30 mouse cellular contexts compared by ENCODE assay signal in genomic region chr3:88361096-88361495, GRCm38 (mm10). TPM values are rescaled to one million over a fixed set of nuclear protein-coding genes. Genes with fewer than 3 reads are reported as not detected.
DNase-seq lines count a peak whose midpoint lies in the region; ATAC-seq and TF ChIP-seq lines count a peak whose summit lies in the region.
"Had no signal": no experiment of that assay in that cellular context is flagged by ENCODE, and none has a peak within 500 bp of the region (broad histone marks: within the 10 kb centered on the region; RNA-seq: fewer than 3 reads in every experiment).

No protein-coding gene starts in this region.

- H3K4me2 ChIP-seq in hindbrain, postnatal 0 days (ENCODE audit: low read depth, low read length) = no peak overlapping the region
- no peak overlapping the region for H3K4me2 ChIP-seq in hindbrain, embryonic 14.5 days (replicated peaks)
- no peak overlapping the region for H3K4me2 ChIP-seq in neural tube, embryonic 11.5 days (ENCODE audit: low read depth)
- no peak overlapping the region for H3K4me2 ChIP-seq in neural tube, embryonic 15.5 days
- H3K4me2 ChIP-seq: hindbrain, embryonic 13.5 days; limb, embryonic 15.5 days; lung, embryonic 14.5 days; midbrain, embryonic 13.5 days had no signal

- no peaks in the 10 kb centered on the region for H3K9me3 ChIP-seq in hindbrain, postnatal 0 days (ENCODE audit: low read length)
- H3K9me3 ChIP-seq in hindbrain, embryonic 14.5 days (ENCODE audit: control insufficient read depth, low read length) = no peaks in the 10 kb centered on the region
- no peaks in the 10 kb centered on the region for H3K9me3 ChIP-seq in neural tube, embryonic 11.5 days (ENCODE audit: control insufficient read depth, low read length)
- no peaks in the 10 kb centered on the region for H3K9me3 ChIP-seq in neural tube, embryonic 15.5 days (replicated peaks)
- H3K9me3 ChIP-seq: forebrain, embryonic 10.5 days; hindbrain, embryonic 13.5 days; limb, embryonic 15.5 days; midbrain, embryonic 13.5 days had no signal

- no peak overlapping the region for H3K4me3 ChIP-seq in hindbrain, postnatal 0 days (ENCODE audit: low read length)
- H3K4me3 ChIP-seq in hindbrain, embryonic 14.5 days (replicated peaks; ENCODE audit: low read length) = no peak overlapping the region
- no peak overlapping the region for H3K4me3 ChIP-seq in neural tube, embryonic 11.5 days (ENCODE audit: low read depth, low read length)
- no peak overlapping the region for H3K4me3 ChIP-seq in neural tube, embryonic 15.5 days (replicated peaks)
- H3K4me3 ChIP-seq: forebrain, embryonic 10.5 days; hindbrain, embryonic 13.5 days; limb, embryonic 15.5 days; megakaryocyte, embryonic 14.5 days; midbrain, embryonic 13.5 days had no signal

- no peak for DNase-seq in hindbrain, postnatal 0 days (ENCODE audit: low spot score)
- no peak for DNase-seq in hindbrain, embryonic 14.5 days (ENCODE audit: low spot score)
- DNase-seq in neural tube, embryonic 11.5 days (ENCODE audit: low spot score) = peak; percentile 10
- peak; percentile 56 for DNase-seq in thymus, postnatal 14 days
- no peak for DNase-seq in adrenal gland, postnatal 10 days
- DNase-seq in urinary bladder, adult 18-20 months (ENCODE audit: low spot score in 2 of 2) = no peak
- DNase-seq: adrenal gland, adult 2 months; gastrocnemius, postnatal 36 days; kidney, adult 2 months; kidney, postnatal 25 days; layer of hippocampus, adult 9-11 months; left cerebral cortex, postnatal 4 days; lung, embryonic 14.5 days; lung, postnatal 36 days; retina, postnatal 1 day; right cerebral cortex, postnatal 25 days; spleen, adult 18-20 months had no signal

- H3K4me1 ChIP-seq in hindbrain, postnatal 0 days (ENCODE audit: insufficient read depth, low read length) = no peaks in the 10 kb centered on the region
- no peaks in the 10 kb centered on the region for H3K4me1 ChIP-seq in hindbrain, embryonic 14.5 days (replicated peaks; ENCODE audit: control insufficient read depth, insufficient read depth, low read length)
- no peaks in the 10 kb centered on the region for H3K4me1 ChIP-seq in neural tube, embryonic 11.5 days (ENCODE audit: control insufficient read depth, insufficient read depth, low read length)
- H3K4me1 ChIP-seq in neural tube, embryonic 15.5 days = 0 out of 2 replicates have a peak, but pooled peaks cover 2% of the 10 kb centered on the region

- no peaks in the 10 kb centered on the region for H3K27me3 ChIP-seq in hindbrain, postnatal 0 days (ENCODE audit: insufficient read depth, low read length)
- H3K27me3 ChIP-seq in hindbrain, embryonic 14.5 days (ENCODE audit: control insufficient read depth, insufficient read depth, low read length) = peaks cover 4% of the 10 kb centered on the region; the same call in 1 of the 2 replicates
- peaks cover 15% of the 10 kb centered on the region for H3K27me3 ChIP-seq in neural tube, embryonic 11.5 days (ENCODE audit: control insufficient read depth, insufficient read depth, low read length)
- H3K27me3 ChIP-seq in neural tube, embryonic 15.5 days (replicated peaks) = peaks cover 17% of the 10 kb centered on the region

- H3K36me3 ChIP-seq in hindbrain, postnatal 0 days (ENCODE audit: insufficient read depth, low read length) = peaks cover 54% of the 10 kb centered on the region
- peaks cover 76% of the 10 kb centered on the region for H3K36me3 ChIP-seq in hindbrain, embryonic 14.5 days (replicated peaks; ENCODE audit: control insufficient read depth, insufficient read depth)
- H3K36me3 ChIP-seq in neural tube, embryonic 11.5 days (ENCODE audit: control insufficient read depth, insufficient read depth, low read length) = peaks cover 34% of the 10 kb centered on the region
- peaks cover 66% of the 10 kb centered on the region for H3K36me3 ChIP-seq in neural tube, embryonic 15.5 days

- no peak for ATAC-seq in hindbrain, postnatal 0 days
- no peak for ATAC-seq in hindbrain, embryonic 14.5 days (ENCODE audit: low FRiP score)
- no peak for ATAC-seq in neural tube, embryonic 11.5 days (ENCODE audit: insufficient read depth, low FRiP score, low TSS enrichment)
- no peak for ATAC-seq in neural tube, embryonic 15.5 days (ENCODE audit: low FRiP score)
- ATAC-seq: midbrain, embryonic 13.5 days had no signal

- no peak overlapping the region for H3K9ac ChIP-seq in hindbrain, postnatal 0 days (replicated peaks; ENCODE audit: low read length)
- H3K9ac ChIP-seq in hindbrain, embryonic 14.5 days = no peak overlapping the region
- H3K9ac ChIP-seq in neural tube, embryonic 11.5 days (ENCODE audit: low read length) = no peak overlapping the region
- no peak overlapping the region for H3K9ac ChIP-seq in neural tube, embryonic 15.5 days (replicated peaks)
- H3K9ac ChIP-seq: hindbrain, embryonic 13.5 days; limb, embryonic 15.5 days; lung, embryonic 14.5 days; midbrain, embryonic 13.5 days had no signal

- 77% methylated on average over 6 of the region's 6 CpGs for WGBS in hindbrain, postnatal 0 days
- 86% methylated on average over 6 of the region's 6 CpGs for WGBS in hindbrain, embryonic 14.5 days
- 84% methylated on average over 6 of the region's 6 CpGs for WGBS in neural tube, embryonic 11.5 days
- WGBS in neural tube, embryonic 15.5 days = 70% methylated on average over 6 of the region's 6 CpGs

- H3K27ac ChIP-seq in hindbrain, postnatal 0 days = peak overlapping the region; percentile 68; the same call in 1 of the 2 replicates
- no peak overlapping the region for H3K27ac ChIP-seq in hindbrain, embryonic 14.5 days
- H3K27ac ChIP-seq in neural tube, embryonic 11.5 days (ENCODE audit: low read depth, low read length) = no peak overlapping the region
- H3K27ac ChIP-seq in neural tube, embryonic 15.5 days (replicated peaks) = no peak overlapping the region
- H3K27ac ChIP-seq: forebrain, embryonic 10.5 days; hindbrain, embryonic 13.5 days; limb, embryonic 15.5 days; midbrain, embryonic 13.5 days had no signal

- TF ChIP-seq CTCF in hindbrain, postnatal 0 days (IDR thresholded peaks at IDR 0.05; ENCODE audit: low read depth) = no peak

RNA-seq across cellular contexts. Expression of gene Paqr6, which starts 3.3 kb away (rescaled TPM):
- 8.3 and 10.1 TPM in 2 replicates for total RNA-seq in hindbrain, postnatal 0 days (2014; rRNA removed)
- 8.6 and 10.3 TPM in 2 replicates for polyA plus RNA-seq in hindbrain, postnatal 0 days (2015; fragmentation: Nextera tagmentation; extraction: Ambion mirVana)
- 0.94 and 1.1 TPM in 2 replicates for polyA plus RNA-seq in hindbrain, embryonic 14.5 days (2014; fragmentation: Nextera tagmentation; extraction: Ambion mirVana)
- 1.1 and 1.2 TPM in 2 replicates for polyA plus RNA-seq in neural tube, embryonic 11.5 days (2014; fragmentation: Nextera tagmentation; extraction: Ambion mirVana)
- polyA plus RNA-seq in neural tube, embryonic 15.5 days (2015; fragmentation: Nextera tagmentation; extraction: Ambion mirVana) = 1.6 and 2.5 TPM in 2 replicates
- total RNA-seq in adrenal gland, postnatal 10 days (2021) = 1 to 10 TPM; 2.7 to 4.2 TPM
- total RNA-seq: MEL; monocyte, adult 5-6 weeks had no signal

RNA-seq across cellular contexts. Expression of gene Bglap3, which starts 11.4 kb away (rescaled TPM):
- not detected in 2 replicates for total RNA-seq in hindbrain, postnatal 0 days (2014; rRNA removed)
- 0.15 TPM in 1 of 2 replicates, not detected in the other for polyA plus RNA-seq in hindbrain, postnatal 0 days (2015; fragmentation: Nextera tagmentation; extraction: Ambion mirVana)
- polyA plus RNA-seq in hindbrain, embryonic 14.5 days (2014; fragmentation: Nextera tagmentation; extraction: Ambion mirVana) = 0.20 TPM in 1 of 2 replicates, not detected in the other
- polyA plus RNA-seq in neural tube, embryonic 11.5 days (2014; fragmentation: Nextera tagmentation; extraction: Ambion mirVana) = 0.31 TPM in 1 of 2 replicates, not detected in the other
- 0.15 and 0.28 TPM in 2 replicates for polyA plus RNA-seq in neural tube, embryonic 15.5 days (2015; fragmentation: Nextera tagmentation; extraction: Ambion mirVana)
- 10 to 100 TPM in 1 of 2 experiments, under 1 TPM in 1; 0.67 to 16.9 TPM for total RNA-seq in adrenal gland, postnatal 10 days (2021)
- total RNA-seq: gastrocnemius, postnatal 36 days; MEL; monocyte, adult 5-6 weeks had no signal
- polyA plus RNA-seq: adrenal gland, adult 2 months; heart, postnatal 0 days; hindbrain, embryonic 13.5 days; midbrain, embryonic 13.5 days had no signal

RNA-seq across cellular contexts. Expression of gene Bglap2, which starts 17.4 kb away (rescaled TPM):
- not detected in 2 replicates for total RNA-seq in hindbrain, postnatal 0 days (2014; rRNA removed)
- not detected in 2 replicates for polyA plus RNA-seq in hindbrain, postnatal 0 days (2015; fragmentation: Nextera tagmentation; extraction: Ambion mirVana)
- not detected in 2 replicates for polyA plus RNA-seq in hindbrain, embryonic 14.5 days (2014; fragmentation: Nextera tagmentation; extraction: Ambion mirVana)
- polyA plus RNA-seq in neural tube, embryonic 11.5 days (2014; fragmentation: Nextera tagmentation; extraction: Ambion mirVana) = not detected in 2 replicates
- not detected in 2 replicates for polyA plus RNA-seq in neural tube, embryonic 15.5 days (2015; fragmentation: Nextera tagmentation; extraction: Ambion mirVana)
- 10 to 100 TPM in 1 of 2 experiments, not detected in 1; 24.0 TPM for total RNA-seq in adrenal gland, postnatal 10 days (2021)
- total RNA-seq: gastrocnemius, postnatal 36 days; left cerebral cortex, postnatal 4 days; MEL; monocyte, adult 5-6 weeks had no signal
- polyA plus RNA-seq: cortical plate, adult 2 months; embryonic facial prominence, embryonic 11.5 days; forebrain, embryonic 10.5 days; heart, postnatal 0 days; hindbrain, embryonic 13.5 days; intestine, embryonic 14.5 days; kidney, adult 2 months; lung, embryonic 14.5 days; midbrain, embryonic 13.5 days had no signal

RNA-seq across cellular contexts. Expression of gene Bglap, which starts 23.2 kb away (rescaled TPM):
- total RNA-seq in hindbrain, postnatal 0 days (2014; rRNA removed) = not detected in 2 replicates
- not detected in 2 replicates for polyA plus RNA-seq in hindbrain, postnatal 0 days (2015; fragmentation: Nextera tagmentation; extraction: Ambion mirVana)
- polyA plus RNA-seq in hindbrain, embryonic 14.5 days (2014; fragmentation: Nextera tagmentation; extraction: Ambion mirVana) = not detected in 2 replicates
- not detected in 2 replicates for polyA plus RNA-seq in neural tube, embryonic 11.5 days (2014; fragmentation: Nextera tagmentation; extraction: Ambion mirVana)
- not detected in 2 replicates for polyA plus RNA-seq in neural tube, embryonic 15.5 days (2015; fragmentation: Nextera tagmentation; extraction: Ambion mirVana)
- total RNA-seq in adrenal gland, postnatal 10 days (2021) = 100 to 1,000 TPM in 1 of 2 experiments, 1 to 10 TPM in 1; 1.6 to 106 TPM
- total RNA-seq: gastrocnemius, postnatal 36 days; left cerebral cortex, adult 18-20 months; left cerebral cortex, postnatal 4 days; MEL; monocyte, adult 5-6 weeks had no signal
- polyA plus RNA-seq: adrenal gland, adult 2 months; cortical plate, adult 2 months; embryonic facial prominence, embryonic 11.5 days; heart, postnatal 0 days; hindbrain, embryonic 13.5 days; kidney, adult 2 months; lung, embryonic 14.5 days; midbrain, embryonic 13.5 days had no signal

RNA-seq across cellular contexts. Expression of gene Smg5, which starts 25.0 kb away (rescaled TPM):
- total RNA-seq in hindbrain, postnatal 0 days (2014; rRNA removed) = 78.8 and 98.1 TPM in 2 replicates
- 42.9 and 43.0 TPM in 2 replicates for polyA plus RNA-seq in hindbrain, postnatal 0 days (2015; fragmentation: Nextera tagmentation; extraction: Ambion mirVana)
- polyA plus RNA-seq in hindbrain, embryonic 14.5 days (2014; fragmentation: Nextera tagmentation; extraction: Ambion mirVana) = 44.2 and 47.9 TPM in 2 replicates
- 48.8 and 57.2 TPM in 2 replicates for polyA plus RNA-seq in neural tube, embryonic 11.5 days (2014; fragmentation: Nextera tagmentation; extraction: Ambion mirVana)
- 57.7 and 60.8 TPM in 2 replicates for polyA plus RNA-seq in neural tube, embryonic 15.5 days (2015; fragmentation: Nextera tagmentation; extraction: Ambion mirVana)
- total RNA-seq in adrenal gland, postnatal 10 days (2021) = 10 to 100 TPM; 42.8 to 55.9 TPM

Comparison
In these comparisons a context has a peak if more than half of its experiments do, and no peak if none do; other contexts are left out.
1. DNase-seq: peak in neural tube, embryonic 11.5 days (single experiment) and thymus, postnatal 14 days (single experiment); none in hindbrain, postnatal 0 days (single experiment), hindbrain, embryonic 14.5 days (single experiment), adrenal gland, postnatal 10 days (single experiment) and urinary bladder, adult 18-20 months (0 of 2).